Mouse (Mus musculus): Measurements from ENCODE around the gene Boc.

- TF ChIP-seq ZNF384 (IDR thresholded peaks at IDR 0.05; ENCODE audit: low read depth, low read length): no peak
- TF ChIP-seq HCFC1 (IDR thresholded peaks at IDR 0.05; ENCODE audit: borderline replicate concordance, insufficient read depth, low read length): no peak
- TF ChIP-seq ZC3H11A (IDR thresholded peaks at IDR 0.05; ENCODE audit: borderline replicate concordance, low read depth, low read length): no peak
- TF ChIP-seq CHD2 (IDR thresholded peaks at IDR 0.05; ENCODE audit: low read depth, low read length): no peak
- TF ChIP-seq MAFK (IDR thresholded peaks at IDR 0.05; ENCODE audit: insufficient read depth, low read depth, low read length): no peak
Measured at GRCm38 (mm10) chr16:44552036-44552435, 6.7 kb downstream of the Boc start.
